ENCODE assay signal across 13 mouse cellular contexts in the genomic region with DNA sequence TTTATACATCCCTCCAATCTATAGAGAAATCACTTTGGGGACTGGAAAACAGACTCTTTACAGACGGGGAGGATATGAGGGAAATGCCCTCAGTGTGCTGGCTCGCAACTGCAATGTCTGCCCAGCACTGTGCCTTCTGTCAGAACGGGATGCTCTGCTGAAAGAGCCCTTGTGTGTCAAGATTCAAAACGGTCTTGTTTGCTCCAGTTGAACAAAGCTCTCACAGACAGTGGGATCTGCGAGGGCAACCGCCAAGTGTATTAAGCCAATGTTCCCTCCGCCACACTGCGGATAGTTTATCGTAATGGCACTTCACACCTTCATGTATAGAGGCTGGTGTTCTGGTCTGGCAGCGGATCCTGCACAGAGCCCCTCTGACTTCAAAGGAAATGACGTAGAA. TPM values are rescaled to one million over a fixed set of nuclear protein-coding genes. Genes with fewer than 3 reads are reported as not detected.
DNase-seq lines count a peak whose midpoint lies in the region; ATAC-seq and TF ChIP-seq lines count a peak whose summit lies in the region.
"Had no signal": no experiment of that assay in that cellular context is flagged by ENCODE, and none has a peak within 500 bp of the region (broad histone marks: within the 10 kb centered on the region; RNA-seq: fewer than 3 reads in every experiment).

No protein-coding gene starts in this region.

- H3K36me3 ChIP-seq in embryonic facial prominence, embryonic 11.5 days (replicated peaks; ENCODE audit: control insufficient read depth, insufficient read depth, low read depth, low read length), result no peaks in the 10 kb centered on the region
- H3K36me3 ChIP-seq in embryonic facial prominence, embryonic 10.5 days (replicated peaks), result no peaks in the 10 kb centered on the region
- no peaks in the 10 kb centered on the region for H3K36me3 ChIP-seq in intestine, embryonic 14.5 days (ENCODE audit: control insufficient read depth, insufficient read depth, low read length)
- no peaks in the 10 kb centered on the region for H3K36me3 ChIP-seq in intestine, embryonic 16.5 days (ENCODE audit: control insufficient read depth, insufficient read depth, low read length)
- H3K36me3 ChIP-seq in thymus, adult 2 months (ENCODE audit: control insufficient read depth, insufficient read depth, low read length), result no peaks in the 10 kb centered on the region
- H3K36me3 ChIP-seq: liver, embryonic 15.5 days had no signal

- H3K4me2 ChIP-seq in embryonic facial prominence, embryonic 11.5 days (ENCODE audit: low read depth, low read length), result no peak overlapping the region
- H3K4me2 ChIP-seq in intestine, embryonic 14.5 days (ENCODE audit: low read length), result peak overlapping the region; percentile 14; the same call in 1 of the 2 replicates
- H3K4me2 ChIP-seq in intestine, embryonic 16.5 days (ENCODE audit: low read depth, low read length), result no peak overlapping the region
- H3K4me2 ChIP-seq: liver, embryonic 15.5 days had no signal

- H3K27me3 ChIP-seq in embryonic facial prominence, embryonic 11.5 days (ENCODE audit: control insufficient read depth, insufficient read depth, low read length), result no peaks in the 10 kb centered on the region
- no peaks in the 10 kb centered on the region for H3K27me3 ChIP-seq in embryonic facial prominence, embryonic 10.5 days (replicated peaks; ENCODE audit: low read depth, poor library complexity, severe bottlenecking)
- no peaks in the 10 kb centered on the region for H3K27me3 ChIP-seq in intestine, embryonic 14.5 days (replicated peaks; ENCODE audit: control insufficient read depth, insufficient read depth, low read length)
- H3K27me3 ChIP-seq in intestine, embryonic 16.5 days (replicated peaks; ENCODE audit: control insufficient read depth, insufficient read depth, low read length), result no peaks in the 10 kb centered on the region
- no peaks in the 10 kb centered on the region for H3K27me3 ChIP-seq in thymus, adult 2 months (ENCODE audit: control insufficient read depth, insufficient read depth, low read length)

- H3K9me3 ChIP-seq in embryonic facial prominence, embryonic 11.5 days (replicated peaks; ENCODE audit: control insufficient read depth, low read length), result no peaks in the 10 kb centered on the region
- no peaks in the 10 kb centered on the region for H3K9me3 ChIP-seq in embryonic facial prominence, embryonic 10.5 days
- no peaks in the 10 kb centered on the region for H3K9me3 ChIP-seq in intestine, embryonic 14.5 days (ENCODE audit: control insufficient read depth, low read length)
- no peaks in the 10 kb centered on the region for H3K9me3 ChIP-seq in intestine, embryonic 16.5 days (ENCODE audit: control insufficient read depth, low read length)
- H3K9me3 ChIP-seq: liver, embryonic 15.5 days had no signal

- no peak for ATAC-seq in embryonic facial prominence, embryonic 11.5 days (replicated peaks; ENCODE audit: insufficient number of reproducible peaks, low FRiP score, low TSS enrichment, low read depth)
- no peak for ATAC-seq in intestine, embryonic 14.5 days (replicated peaks; ENCODE audit: low FRiP score, low TSS enrichment, low read depth)
- ATAC-seq in intestine, embryonic 16.5 days, result no peak

- H3K27ac ChIP-seq in embryonic facial prominence, embryonic 11.5 days (replicated peaks; ENCODE audit: low read depth, low read length), result no peak overlapping the region
- H3K27ac ChIP-seq in embryonic facial prominence, embryonic 10.5 days (replicated peaks), result no peak overlapping the region
- no peak overlapping the region for H3K27ac ChIP-seq in intestine, embryonic 14.5 days (ENCODE audit: low read depth)
- no peak overlapping the region for H3K27ac ChIP-seq in intestine, embryonic 16.5 days (ENCODE audit: low read length)
- no peak overlapping the region for H3K27ac ChIP-seq in thymus, adult 2 months (ENCODE audit: control insufficient read depth, insufficient read depth, low read length)
- H3K27ac ChIP-seq: liver, embryonic 15.5 days had no signal

- DNase-seq in embryonic facial prominence, embryonic 11.5 days (ENCODE audit: low spot score), result peak; percentile 7
- DNase-seq in embryonic facial prominence, embryonic 10.5 days (ENCODE audit: low spot score), result no peak
- no peak for DNase-seq in intestine, embryonic 14.5 days (ENCODE audit: low spot score)
- peak; percentile 44 to 46 for DNase-seq in right cerebral cortex, postnatal 10 days (ENCODE audit: low spot score in 2 of 2)
- DNase-seq in right cerebral cortex, postnatal 25 days, result no peak
- no peak for DNase-seq in thymus, adult 2 months
- no peak for DNase-seq in c-Kit-positive CD71-positive TER-119-positive erythroid progenitor cells, embryonic 14.5 days (ENCODE audit: low spot score)
- DNase-seq: adrenal gland, adult 2 months; cerebellum, adult 2 months; gastrocnemius, postnatal 10 days; kidney, adult 2 months had no signal

- H3K9ac ChIP-seq in embryonic facial prominence, embryonic 11.5 days (replicated peaks; ENCODE audit: low read length), result no peak overlapping the region
- no peak overlapping the region for H3K9ac ChIP-seq in intestine, embryonic 14.5 days (ENCODE audit: low read length)
- no peak overlapping the region for H3K9ac ChIP-seq in intestine, embryonic 16.5 days (ENCODE audit: low read depth, low read length)
- H3K9ac ChIP-seq: liver, embryonic 15.5 days had no signal

- TF ChIP-seq POLR2A in thymus, adult 2 months (IDR thresholded peaks at IDR 0.05; ENCODE audit: control insufficient read depth, extremely low read depth, insufficient read depth, low read length, poor library complexity), result no peak

- no peaks in the 10 kb centered on the region for H3K4me1 ChIP-seq in embryonic facial prominence, embryonic 11.5 days (ENCODE audit: control insufficient read depth, insufficient read depth, low read length)
- H3K4me1 ChIP-seq in embryonic facial prominence, embryonic 10.5 days, result 0 out of 2 replicates have a peak, but pooled peaks cover 4% of the 10 kb centered on the region
- no peaks in the 10 kb centered on the region; the same call in 1 of the 2 replicates for H3K4me1 ChIP-seq in intestine, embryonic 14.5 days (replicated peaks; ENCODE audit: control insufficient read depth, insufficient read depth, low read length)
- no peaks in the 10 kb centered on the region; the same call in 1 of the 2 replicates for H3K4me1 ChIP-seq in intestine, embryonic 16.5 days (ENCODE audit: control insufficient read depth, insufficient read depth, low read length)
- H3K4me1 ChIP-seq in thymus, adult 2 months (replicated peaks; ENCODE audit: control insufficient read depth, insufficient read depth, low read length), result no peaks in the 10 kb centered on the region

- no peak for TF ChIP-seq CTCF in thymus, adult 2 months (IDR thresholded peaks at IDR 0.05; ENCODE audit: borderline replicate concordance, control insufficient read depth, extremely low read depth, insufficient read depth, low read length, poor library complexity)

- H3K4me3 ChIP-seq in embryonic facial prominence, embryonic 11.5 days (ENCODE audit: low read depth, low read length), result no peak overlapping the region
- no peak overlapping the region for H3K4me3 ChIP-seq in embryonic facial prominence, embryonic 10.5 days
- H3K4me3 ChIP-seq in intestine, embryonic 14.5 days (ENCODE audit: low read depth, low read length), result no peak overlapping the region
- H3K4me3 ChIP-seq in intestine, embryonic 16.5 days (ENCODE audit: low read length), result no peak overlapping the region
- no peak overlapping the region for H3K4me3 ChIP-seq in thymus, adult 2 months (ENCODE audit: control insufficient read depth, insufficient read depth, low read length)
- H3K4me3 ChIP-seq: liver, embryonic 15.5 days had no signal

- WGBS in embryonic facial prominence, embryonic 11.5 days, result 38% methylated on average over 11 of the region's 11 CpGs
- 44% methylated on average over 11 of the region's 11 CpGs for WGBS in embryonic facial prominence, embryonic 10.5 days
- 27% methylated on average over 11 of the region's 11 CpGs for WGBS in intestine, embryonic 14.5 days
- 41% methylated on average over 11 of the region's 11 CpGs for WGBS in intestine, embryonic 16.5 days
- 79% methylated on average over 11 of the region's 11 CpGs for WGBS in thymus, adult 2 months

RNA-seq across cellular contexts. Expression of a gene that starts 14.3 kb away (rescaled TPM):
- 25.5 and 28.2 TPM in 2 replicates for polyA plus RNA-seq in embryonic facial prominence, embryonic 11.5 days (2014; fragmentation: Nextera tagmentation; extraction: Ambion mirVana)
- polyA plus RNA-seq in embryonic facial prominence, embryonic 10.5 days (2016; fragmentation: Nextera tagmentation; extraction: Ambion mirVana), result 20.4 and 21.6 TPM in 2 replicates
- 28.0 and 28.9 TPM in 2 replicates for polyA plus RNA-seq in intestine, embryonic 14.5 days (2014; fragmentation: Nextera tagmentation; extraction: Ambion mirVana)
- 13.9 and 15.6 TPM in 2 replicates for polyA plus RNA-seq in intestine, embryonic 16.5 days (2015; fragmentation: Nextera tagmentation; extraction: Ambion mirVana)
- polyA plus RNA-seq in thymus, adult 2 months (2012; rRNA removed), result 19.8 and 21.1 TPM in 2 replicates

Comparison
In these comparisons a context has a peak if more than half of its experiments do, and no peak if none do; other contexts are left out.
1. DNase-seq: peak in embryonic facial prominence, embryonic 11.5 days (single experiment) and right cerebral cortex, postnatal 10 days (2 of 2); none in embryonic facial prominence, embryonic 10.5 days (single experiment), intestine, embryonic 14.5 days (single experiment), right cerebral cortex, postnatal 25 days (single experiment), thymus, adult 2 months (single experiment) and c-Kit-positive CD71-positive TER-119-positive erythroid progenitor cells, embryonic 14.5 days (single experiment).